Mouse (Mus musculus): ENCODE data around the gene Mdm4. TPM values are rescaled to one million over a fixed set of nuclear protein-coding genes. Genes with fewer than 3 reads are reported as not detected.

Mdm4 gene
- polyA plus RNA-seq, 1 experiment = 11.5 TPM

GRCm38 (mm10) chr1:132921071-132921470 lies 109.3 kb downstream of the Mdm4 start:
- no peak overlapping the region for H3K4me3 ChIP-seq
- no peaks in the 10 kb centered on the region for H3K36me3 ChIP-seq (ENCODE audit: control insufficient read depth, insufficient read depth)
- no peak for TF ChIP-seq USF1 (IDR thresholded peaks at IDR 0.05; ENCODE audit: low read depth)
- no peak overlapping the region for H3K4me2 ChIP-seq (ENCODE audit: low read depth)
- no peaks in the 10 kb centered on the region for H3K79me2 ChIP-seq (ENCODE audit: control insufficient read depth, insufficient read depth)
- H3ac ChIP-seq (ENCODE audit: control insufficient read depth, insufficient read length) = no peak overlapping the region
- H3K27me3 ChIP-seq (ENCODE audit: control insufficient read depth, insufficient read depth, insufficient read length) = peaks cover 4% of the 10 kb centered on the region

GRCm38 (mm10) chr1:132919258-132919657 lies 111.1 kb downstream of the Mdm4 start:
- Histone ChIP-seq H3K27me3 (ENCODE audit: control insufficient read depth, insufficient read depth, insufficient read length) (peaks cover 4% of the 10 kb centered on the region), H3K4me2 (ENCODE audit: low read depth) (no peak overlapping the region), H3ac (ENCODE audit: control insufficient read depth, insufficient read length) (no peak overlapping the region), H3K36me3 (ENCODE audit: control insufficient read depth, insufficient read depth) (no peaks in the 10 kb centered on the region), H3K4me3 (no peak overlapping the region), H3K79me2 (ENCODE audit: control insufficient read depth, insufficient read depth) (no peaks in the 10 kb centered on the region)
- TF ChIP-seq POLR2A (IDR thresholded peaks at IDR 0.05; ENCODE audit: insufficient read length, low read depth) (no peak), MYOG (IDR thresholded peaks at IDR 0.05; ENCODE audit: control insufficient read depth in 1 of 3, insufficient read depth in 1 of 3, insufficient read length in 2 of 3, low read depth in 2 of 3) (no peak), CEBPB (IDR thresholded peaks at IDR 0.05; ENCODE audit: insufficient read depth, poor library complexity, severe bottlenecking) (no peak), REST (IDR thresholded peaks at IDR 0.05; ENCODE audit: insufficient read depth, insufficient read length) (no peak), MYOD1 (IDR thresholded peaks at IDR 0.05; ENCODE audit: control insufficient read depth in 1 of 3, insufficient read length in 2 of 3, low read depth in 2 of 3) (no peak), MAX (IDR thresholded peaks at IDR 0.05; ENCODE audit: low read depth) (no peak), TCF3 (IDR thresholded peaks at IDR 0.05; ENCODE audit: insufficient read length, low read depth) (no peak), POLR2AphosphoS2 (IDR thresholded peaks at IDR 0.05; ENCODE audit: insufficient read length, low read depth) (no peak), TCF12 (IDR thresholded peaks at IDR 0.05; ENCODE audit: insufficient read depth, poor library complexity, severe bottlenecking) (no peak), USF1 (IDR thresholded peaks at IDR 0.05; ENCODE audit: low read depth) (no peak), SRF (IDR thresholded peaks at IDR 0.05; ENCODE audit: control insufficient read depth, insufficient read length, low read depth) (no peak)

GRCm38 (mm10) chr1:132918117-132918680 lies 112.2 kb downstream of the Mdm4 start:
- Histone ChIP-seq H3K27me3 (ENCODE audit: control insufficient read depth, insufficient read depth, insufficient read length) (peaks cover 4% of the 10 kb centered on the region), H3K79me2 (ENCODE audit: control insufficient read depth, insufficient read depth) (no peaks in the 10 kb centered on the region), H3K4me3 (no peak overlapping the region), H3K36me3 (ENCODE audit: control insufficient read depth, insufficient read depth) (no peaks in the 10 kb centered on the region), H3ac (ENCODE audit: control insufficient read depth, insufficient read length) (no peak overlapping the region), H3K4me2 (ENCODE audit: low read depth) (no peak overlapping the region)
- TF ChIP-seq MYOG (IDR thresholded peaks at IDR 0.05; ENCODE audit: control insufficient read depth in 1 of 3, insufficient read depth in 1 of 3, insufficient read length in 2 of 3, low read depth in 2 of 3) (peak; percentile 27 to 92 (median 64)), E2F4 (IDR thresholded peaks at IDR 0.05; ENCODE audit: insufficient read depth) (no peak), SRF (IDR thresholded peaks at IDR 0.05; ENCODE audit: control insufficient read depth, insufficient read length, low read depth) (no peak), MYOD1 (IDR thresholded peaks at IDR 0.05; ENCODE audit: control insufficient read depth in 1 of 3, insufficient read length in 2 of 3, low read depth in 2 of 3) (peak in 1 of 3 experiments; percentile 47), POLR2A (IDR thresholded peaks at IDR 0.05; ENCODE audit: insufficient read length, low read depth) (no peak)

GRCm38 (mm10) chr1:132917554-132917953 lies 112.8 kb downstream of the Mdm4 start:
- Histone ChIP-seq H3K4me2 (ENCODE audit: low read depth) (no peak overlapping the region), H3ac (ENCODE audit: control insufficient read depth, insufficient read length) (no peak overlapping the region), H3K27me3 (ENCODE audit: control insufficient read depth, insufficient read depth, insufficient read length) (peaks cover 4% of the 10 kb centered on the region), H3K4me3 (no peak overlapping the region), H3K79me2 (ENCODE audit: control insufficient read depth, insufficient read depth) (no peaks in the 10 kb centered on the region), H3K36me3 (ENCODE audit: control insufficient read depth, insufficient read depth) (no peaks in the 10 kb centered on the region)
- TF ChIP-seq POLR2A (IDR thresholded peaks at IDR 0.05; ENCODE audit: insufficient read length, low read depth) (no peak), REST (IDR thresholded peaks at IDR 0.05; ENCODE audit: insufficient read depth, insufficient read length) (no peak), MYOD1 (IDR thresholded peaks at IDR 0.05; ENCODE audit: control insufficient read depth in 1 of 3, insufficient read length in 2 of 3, low read depth in 2 of 3) (no peak), POLR2AphosphoS2 (IDR thresholded peaks at IDR 0.05; ENCODE audit: insufficient read length, low read depth) (no peak), MAX (IDR thresholded peaks at IDR 0.05; ENCODE audit: low read depth) (no peak)

GRCm38 (mm10) chr1:132915849-132916493 lies 114.4 kb downstream of the Mdm4 start:
- H3K4me3 ChIP-seq = no peak overlapping the region

More at GRCm38 (mm10) chr1:132915849-132916493, 114.4 kb downstream of the Mdm4 start:
- TF ChIP-seq SRF (IDR thresholded peaks at IDR 0.05; ENCODE audit: control insufficient read depth, insufficient read length, low read depth) (no peak), POLR2AphosphoS2 (IDR thresholded peaks at IDR 0.05; ENCODE audit: insufficient read length, low read depth) (no peak), POLR2A (IDR thresholded peaks at IDR 0.05; ENCODE audit: insufficient read length, low read depth) (no peak), E2F4 (IDR thresholded peaks at IDR 0.05; ENCODE audit: insufficient read depth) (no peak)
- Histone ChIP-seq H3K4me2 (ENCODE audit: low read depth) (no peak overlapping the region), H3ac (ENCODE audit: control insufficient read depth, insufficient read length) (no peak overlapping the region), H3K79me2 (ENCODE audit: control insufficient read depth, insufficient read depth) (no peaks in the 10 kb centered on the region), H3K27me3 (ENCODE audit: control insufficient read depth, insufficient read depth, insufficient read length) (no peaks in the 10 kb centered on the region), H3K36me3 (ENCODE audit: control insufficient read depth, insufficient read depth) (no peaks in the 10 kb centered on the region)

Data from myocyte (in vitro differentiated cells).